ENCODE assay signal across 26 mouse cellular contexts in genomic region chr7:137426693-137427092, GRCm38 (mm10). TPM values are rescaled to one million over a fixed set of nuclear protein-coding genes. Genes with fewer than 3 reads are reported as not detected.
DNase-seq lines count a peak whose midpoint lies in the region; ATAC-seq and TF ChIP-seq lines count a peak whose summit lies in the region.
"Had no signal": no experiment of that assay in that cellular context is flagged by ENCODE, and none has a peak within 500 bp of the region (broad histone marks: within the 10 kb centered on the region; RNA-seq: fewer than 3 reads in every experiment).

No protein-coding gene starts in this region.

- no peak for ATAC-seq in hindbrain, postnatal 0 days
- ATAC-seq: CD4-positive, CD25-positive, alpha-beta regulatory T cell, adult 4 months; forebrain, embryonic 13.5 days; forebrain, embryonic 16.5 days; intestine, embryonic 15.5 days had no signal

- no peak overlapping the region for H3K9ac ChIP-seq in MEL (ENCODE audit: control insufficient read depth, low read depth, low read length, poor library complexity, severe bottlenecking)
- H3K9ac ChIP-seq in hindbrain, postnatal 0 days (replicated peaks; ENCODE audit: low read length): no peak overlapping the region
- H3K9ac ChIP-seq: forebrain, embryonic 13.5 days; heart, embryonic 13.5 days; hindbrain, embryonic 15.5 days; intestine, embryonic 15.5 days had no signal

- no peak for TF ChIP-seq CTCF in MEL (IDR thresholded peaks at IDR 0.05 in 2 of 3, conservative IDR thresholded peaks at IDR 0.05 in 1 of 3; ENCODE audit: control insufficient read depth in 1 of 3, insufficient read depth in 1 of 3, low read depth in 2 of 3, low read length in 3 of 3, poor library complexity in 1 of 3, severe bottlenecking in 1 of 3)
- TF ChIP-seq CTCF in hindbrain, postnatal 0 days (IDR thresholded peaks at IDR 0.05; ENCODE audit: low read depth): no peak

- H3K27ac ChIP-seq in MEL (ENCODE audit: control insufficient read depth, low read depth, low read length): no peak overlapping the region
- no peak overlapping the region for H3K27ac ChIP-seq in hindbrain, postnatal 0 days
- H3K27ac ChIP-seq: forebrain, embryonic 10.5 days; forebrain, embryonic 13.5 days; heart, adult 2 months; heart, embryonic 10.5 days; heart, embryonic 13.5 days; hindbrain, embryonic 15.5 days; intestine, embryonic 15.5 days had no signal

- no peak overlapping the region for H3K4me3 ChIP-seq in MEL (ENCODE audit: control insufficient read depth in 1 of 2, insufficient read depth in 1 of 2, low read depth in 2 of 2, low read length in 2 of 2)
- no peak overlapping the region for H3K4me3 ChIP-seq in hindbrain, postnatal 0 days (ENCODE audit: low read length)
- H3K4me3 ChIP-seq: forebrain, embryonic 10.5 days; forebrain, embryonic 13.5 days; heart, adult 2 months; heart, embryonic 10.5 days; heart, embryonic 13.5 days; hindbrain, embryonic 15.5 days; intestine, embryonic 15.5 days had no signal

- no peaks in the 10 kb centered on the region for H3K9me3 ChIP-seq in MEL (replicated peaks; ENCODE audit: insufficient read depth, low read length)
- no peaks in the 10 kb centered on the region for H3K9me3 ChIP-seq in hindbrain, postnatal 0 days (ENCODE audit: low read length)
- H3K9me3 ChIP-seq: forebrain, embryonic 10.5 days; forebrain, embryonic 13.5 days; heart, embryonic 10.5 days; heart, embryonic 13.5 days; hindbrain, embryonic 15.5 days; intestine, embryonic 15.5 days had no signal

- peaks cover 3% of the 10 kb centered on the region in 2 experiments; a peak in 1 of 4 replicates for H3K4me1 ChIP-seq in MEL (ENCODE audit: control insufficient read depth in 1 of 2, insufficient read depth in 2 of 2, low read length in 2 of 2)
- H3K4me1 ChIP-seq in hindbrain, postnatal 0 days (ENCODE audit: insufficient read depth, low read length): no peaks in the 10 kb centered on the region
- H3K4me1 ChIP-seq: heart, embryonic 10.5 days; hindbrain, embryonic 15.5 days; intestine, embryonic 15.5 days had no signal

- no peaks in the 10 kb centered on the region; a peak in 1 of 4 replicates for H3K27me3 ChIP-seq in MEL (ENCODE audit: control insufficient read depth in 1 of 2, insufficient read depth in 2 of 2, low read length in 2 of 2)
- no peaks in the 10 kb centered on the region for H3K27me3 ChIP-seq in hindbrain, postnatal 0 days (ENCODE audit: insufficient read depth, low read length)
- H3K27me3 ChIP-seq: forebrain, embryonic 13.5 days; hindbrain, embryonic 15.5 days; intestine, embryonic 15.5 days had no signal

- TF ChIP-seq RAD21 in MEL (IDR thresholded peaks at IDR 0.05; ENCODE audit: low read depth, low read length): no peak

- DNase-seq in 3134 (ENCODE audit: extremely low read depth, insufficient read length, low spot score) (peak; percentile 34), MEL (ENCODE audit: low read depth, low spot score) (peak; percentile 14), R1 (ENCODE audit: low read depth, low spot score) (peak; percentile 87)
- no peak for DNase-seq in embryo, embryonic 10.5 days (ENCODE audit: low spot score)
- DNase-seq in hindbrain, postnatal 0 days (ENCODE audit: low spot score): no peak
- no peak for DNase-seq in adrenal gland, postnatal 25 days
- DNase-seq: adrenal gland, adult 2 months; adrenal gland, postnatal 14 days; cerebellum, adult 11-12 months; cerebellum, adult 8-10 months; cerebellum, postnatal 10 days; cerebellum, postnatal 36 days; gastrocnemius, postnatal 10 days; gastrocnemius, postnatal 36 days; heart, adult 2 months; heart, postnatal 14 days; heart, postnatal 4 days; kidney, adult 11 months had no signal

- no peak for TF ChIP-seq EP300 in MEL (IDR thresholded peaks at IDR 0.05; ENCODE audit: low read depth in 1 of 2, low read length in 2 of 2)

- no peaks in the 10 kb centered on the region for H3K79me2 ChIP-seq in MEL (ENCODE audit: control insufficient read depth, insufficient read depth, low read length, poor library complexity)

- no peak overlapping the region for H3K4me2 ChIP-seq in hindbrain, postnatal 0 days (ENCODE audit: low read depth, low read length)
- H3K4me2 ChIP-seq: forebrain, embryonic 13.5 days; heart, embryonic 13.5 days; hindbrain, embryonic 15.5 days; intestine, embryonic 15.5 days had no signal

- 66% methylated on average over 4 of the region's 4 CpGs for WGBS in hindbrain, postnatal 0 days

- no peaks in the 10 kb centered on the region for H3K36me3 ChIP-seq in MEL (ENCODE audit: control insufficient read depth in 1 of 2, insufficient read depth in 2 of 2, low read length in 2 of 2)
- H3K36me3 ChIP-seq in hindbrain, postnatal 0 days (ENCODE audit: insufficient read depth, low read length): no peaks in the 10 kb centered on the region
- H3K36me3 ChIP-seq: forebrain, embryonic 10.5 days; heart, embryonic 10.5 days; heart, embryonic 13.5 days; hindbrain, embryonic 15.5 days; intestine, embryonic 15.5 days had no signal

- no peak for TF ChIP-seq POLR2A in MEL (IDR thresholded peaks at IDR 0.05; ENCODE audit: control insufficient read depth in 1 of 2, insufficient read depth in 1 of 2, low read depth in 1 of 2, low read length in 2 of 2, poor library complexity in 1 of 2)

TF ChIP-seq in MEL, 35 proteins besides CTCF, POLR2A, EP300 and RAD21:
- TF ChIP-seq JUND (IDR thresholded peaks at IDR 0.05; ENCODE audit: low read depth, low read length): no peak
- no peak for TF ChIP-seq MAFK (IDR thresholded peaks at IDR 0.05; ENCODE audit: borderline replicate concordance, low read depth, low read length)
- no peak for TF ChIP-seq NELFE (IDR thresholded peaks at IDR 0.05; ENCODE audit: low read depth, low read length)
- TF ChIP-seq E2F4 (IDR thresholded peaks at IDR 0.05; ENCODE audit: borderline replicate concordance, low read depth, low read length): no peak
- no peak for TF ChIP-seq TBP (IDR thresholded peaks at IDR 0.05; ENCODE audit: low read depth, low read length)
- TF ChIP-seq MXI1 (IDR thresholded peaks at IDR 0.05; ENCODE audit: low read depth, low read length): no peak
- TF ChIP-seq MYC (IDR thresholded peaks at IDR 0.05; ENCODE audit: low read depth, low read length): no peak
- TF ChIP-seq MAZ (IDR thresholded peaks at IDR 0.05; ENCODE audit: low read depth, low read length): no peak

RNA-seq across cellular contexts. Expression of gene Glrx3, which starts 10.7 kb away (rescaled TPM):
- total RNA-seq in MEL (2012; rRNA removed): 174 and 175 TPM in 2 replicates
- polyA plus RNA-seq in MEL (2012; ENCODE audit: insufficient read depth in 1 of 2, insufficient read length in 2 of 2, low read depth in 1 of 2, low replicate concordance in 2 of 2, missing spikeins in 1 of 2): 100 to 1,000 TPM; 279 to 290 TPM
- total RNA-seq in hindbrain, postnatal 0 days (2014; rRNA removed): 105 and 124 TPM in 2 replicates
- 241 and 247 TPM in 2 replicates for polyA plus RNA-seq in hindbrain, postnatal 0 days (2015; fragmentation: Nextera tagmentation; extraction: Ambion mirVana)
- total RNA-seq in adrenal gland, postnatal 25 days (2021): 95.6 and 109 TPM in 2 replicates

RNA-seq across cellular contexts. Expression of gene 9430038I01Rik, which starts 16.1 kb away (rescaled TPM):
- 14.3 and 19.0 TPM in 2 replicates for total RNA-seq in MEL (2012; rRNA removed)
- polyA plus RNA-seq in MEL (2012; ENCODE audit: insufficient read depth in 1 of 2, insufficient read length in 2 of 2, low read depth in 1 of 2, low replicate concordance in 2 of 2, missing spikeins in 1 of 2): 10 to 100 TPM in 1 of 2 experiments, not detected in 1; 24.5 TPM
- 7.3 and 8.9 TPM in 2 replicates for total RNA-seq in hindbrain, postnatal 0 days (2014; rRNA removed)
- polyA plus RNA-seq in hindbrain, postnatal 0 days (2015; fragmentation: Nextera tagmentation; extraction: Ambion mirVana): 13.9 and 18.0 TPM in 2 replicates
- total RNA-seq in adrenal gland, postnatal 25 days (2021): 12.3 and 13.8 TPM in 2 replicates

Comparison
In these comparisons a context has a peak if more than half of its experiments do, and no peak if none do; other contexts are left out.
1. DNase-seq: peak in 3134 (single experiment), MEL (single experiment) and R1 (single experiment); none in embryo, embryonic 10.5 days (single experiment), hindbrain, postnatal 0 days (single experiment) and adrenal gland, postnatal 25 days (single experiment).